Mouse (Mus musculus): Measurements from ENCODE around the gene Rdh16.

DNA sequence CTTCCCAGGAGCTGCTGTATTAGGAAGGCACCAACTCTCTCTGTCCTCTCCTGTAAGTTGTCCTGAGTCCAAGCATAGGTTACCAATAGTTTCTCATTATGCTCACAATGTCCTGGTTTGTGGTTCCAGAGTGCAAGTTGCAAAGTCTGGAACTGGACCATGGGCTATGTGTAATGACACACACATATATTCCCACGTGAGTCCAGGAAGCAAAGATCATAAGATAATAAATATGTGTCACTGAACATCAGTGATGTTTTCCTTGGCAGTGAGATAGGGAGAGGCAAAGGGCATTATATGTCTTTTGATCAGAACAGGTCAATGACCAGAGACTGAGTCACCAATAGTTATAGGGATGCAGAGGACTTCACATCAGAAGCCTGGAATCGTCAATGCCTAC is 24.9 kb upstream of the Rdh16 start, which contains the start of gene Rdh9:
- TF ChIP-seq POLR2A (IDR thresholded peaks at IDR 0.05; ENCODE audit: low read depth, low read length) (no peak), CTCF (IDR thresholded peaks at IDR 0.05; ENCODE audit: extremely low read depth, insufficient read length, insufficient replicate concordance, low read depth, low read length) (no peak)
